Mouse (Mus musculus): ENCODE data around the gene Gstk1.

DNA sequence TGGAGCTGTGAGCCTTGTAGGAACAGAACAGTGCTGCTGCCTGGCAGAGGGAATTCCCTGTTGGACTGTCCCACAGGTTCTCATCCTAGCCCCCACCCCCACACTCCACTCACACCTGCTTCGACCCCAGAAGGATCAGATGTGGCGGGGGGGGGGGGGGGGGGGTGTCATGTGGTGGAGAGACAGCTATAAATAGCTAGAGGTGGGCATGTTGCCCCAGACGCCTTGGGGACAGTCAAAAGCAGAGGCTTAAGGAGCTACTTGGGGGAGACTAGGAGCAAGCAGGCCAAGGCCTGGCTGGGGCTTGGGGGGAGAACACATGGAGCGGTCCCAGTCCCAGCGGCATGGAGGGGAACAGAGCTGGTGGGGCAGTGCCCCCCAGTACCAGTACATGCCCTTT, 40.7 kb downstream of the Gstk1 start, which contains the start of gene Clcn1:
- no peak for TF ChIP-seq CTCF (IDR thresholded peaks at IDR 0.05; ENCODE audit: borderline replicate concordance, insufficient read depth, low read length)
- TF ChIP-seq POLR2A (IDR thresholded peaks at IDR 0.05; ENCODE audit: low read depth, low read length): no peak

Measured in embryonic fibroblast, embryonic 13.5 days (primary cell).